Mouse (Mus musculus) Patski (cell line): ENCODE measurements at regions not wholly inside any gene's neighbourhood (a gene's known extent, or its start where the extent isn't known, plus 50 kb on each side); places are given as distances from the start of the nearest gene placed in this dataset.

Source experiments
- ATAC-seq: fragments of 100-300 bp; one replicate; pipeline ENCODE4 v1.8.0; 2021
- CTCF ChIA-PET: fragments of 350-600 bp; sonication (Branson Sonifier 250); formaldehyde crosslinking; loops from one replicate; lab custom pipeline; 2022; ENCODE audit warnings: inconsistent platforms; lab: Charles Lee
- POLR2A ChIA-PET: fragments of 350-600 bp; sonication (Branson Sonifier 250); formaldehyde crosslinking; loops from one replicate; lab custom pipeline; 2022; ENCODE audit warnings: antibody characterized with exemption, inconsistent platforms; lab: Charles Lee
- DNase-seq: peaks from one replicate; pipeline ENCODE4 v3.0.0-alpha.2; 2011; ENCODE audit warnings: low read depth, low spot score
- H3K27me3 ChIP-seq: fragments of 371-371 bp; one replicate; pipeline ENCODE4 v1.5.1; 2021
- CTCF ChIP-seq: fragments of 100-300 bp; IDR thresholded peaks from one replicate; pipeline ENCODE4 v1.5.1; 2021
- in situ Hi-C: fragments of 300-500 bp; cut with MboI; formaldehyde crosslinking; loops from 3 replicates; pipeline ENCODE4 v1.11.1; 2018; ENCODE audit warnings: low pct_unique_long_range_greater_than_20kb, mixed read lengths

DNA sequence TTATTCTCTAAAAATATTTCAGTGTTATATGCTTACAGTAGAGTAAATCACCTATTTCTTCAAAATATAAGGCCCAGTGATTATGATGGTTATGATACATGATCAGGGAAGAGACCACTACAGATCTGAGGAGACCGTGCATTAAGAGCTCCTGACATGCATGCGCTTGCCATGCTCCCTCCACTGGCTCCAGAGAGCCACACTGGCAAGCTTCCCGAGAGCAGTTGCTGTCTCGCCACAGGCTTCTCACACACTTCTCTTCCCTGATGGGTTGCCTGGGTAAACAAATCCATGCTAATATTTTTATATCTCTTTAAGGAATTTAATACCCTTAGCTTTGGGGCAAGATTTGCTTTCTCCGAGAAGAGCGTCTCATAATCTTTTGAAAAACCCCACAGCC lies 50.9 kb upstream of the Cntn1 start:
- POLR2A ChIA-PET = no interaction called here

More for the DNA sequence above, 50.9 kb upstream of the Cntn1 start:
- peaks cover 12% of the 10 kb centered on the region for H3K27me3 ChIP-seq
- TF ChIP-seq CTCF = no peak
- CTCF ChIA-PET = no interaction called here
- no peak for DNase-seq
- ATAC-seq = no peak
- in situ Hi-C loops = no loop called here
